Mouse (Mus musculus) cerebellum, adult 2 months (tissue): ENCODE results near the gene Tpm1.

Experiments used
- CTCF ChIP-seq: fragments of 200-500 bp; IDR thresholded peaks from 2 replicates; pipeline ENCODE4 v1.5.1; 2011; ENCODE audit warnings: low read depth, mild to moderate bottlenecking, control low read depth, low read length, moderate library complexity, borderline replicate concordance; ENCODE audit not compliant: insufficient read depth
- POLR2A ChIP-seq: fragments of 200-500 bp; IDR thresholded peaks from 2 replicates; pipeline ENCODE4 v1.6.1; 2011; ENCODE audit warnings: low read length, control low read depth, borderline replicate concordance; ENCODE audit not compliant: insufficient read depth

DNA sequence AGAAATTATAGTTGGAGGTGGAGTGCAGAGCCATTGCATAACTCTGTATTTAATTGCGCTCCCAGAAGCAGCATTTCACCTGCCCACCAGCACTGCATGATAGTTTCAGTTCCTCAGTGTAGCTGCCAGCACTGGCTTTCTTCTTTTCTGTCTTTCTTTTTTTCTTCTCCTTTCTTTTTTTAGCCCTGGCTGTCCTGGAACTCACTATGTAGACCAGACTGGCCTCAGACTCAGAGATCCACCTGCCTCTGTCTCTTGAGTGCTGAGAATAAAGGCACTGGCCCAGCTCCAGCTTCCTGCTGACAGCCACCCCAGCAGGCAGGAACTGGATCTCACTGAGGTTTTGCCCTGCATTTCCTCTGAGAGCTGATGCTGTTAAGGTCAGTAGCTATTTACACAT lies 71.2 kb downstream of the Tpm1 start:
- TF ChIP-seq POLR2A (no peak), CTCF (no peak)
